Mouse (Mus musculus) neural tube, embryonic 15.5 days (tissue): ENCODE results near the gene AC161166.1. TPM values are rescaled to one million over a fixed set of nuclear protein-coding genes. Genes with fewer than 3 reads are reported as not detected.

Experiments used
- ATAC-seq: fragments of 200-750 bp; cut with Nextera tagmentation; 2 replicates; pipeline ENCODE4 v1.8.0; 2017; ENCODE audit warnings: mild to moderate bottlenecking, moderate TSS enrichment, moderate library complexity; ENCODE audit not compliant: low FRiP score
- H3K27ac ChIP-seq: fragments of 300-500 bp; sonication (generic); replicated peaks from 2 replicates; pipeline ENCODE4 v1.5.1; 2015; ENCODE audit warnings: mild to moderate bottlenecking, inconsistent platforms
- H3K27me3 ChIP-seq: fragments of 300-500 bp; sonication (generic); replicated peaks from 2 replicates; pipeline ENCODE4 v1.6.1; 2015; ENCODE audit warnings: inconsistent platforms
- H3K36me3 ChIP-seq: fragments of 300-500 bp; sonication (generic); 2 replicates; pipeline ENCODE4 v1.6.1; 2015; ENCODE audit warnings: inconsistent platforms
- H3K4me1 ChIP-seq: fragments of 300-500 bp; sonication (generic); 2 replicates; pipeline ENCODE4 v1.6.1; 2015; ENCODE audit warnings: inconsistent platforms
- H3K4me2 ChIP-seq: fragments of 300-500 bp; sonication (generic); 2 replicates; pipeline ENCODE4 v1.6.1; 2015; ENCODE audit warnings: inconsistent platforms, mild to moderate bottlenecking, moderate library complexity
- H3K4me3 ChIP-seq: fragments of 300-500 bp; sonication (generic); replicated peaks from 2 replicates; pipeline ENCODE4 v1.5.1; 2015; ENCODE audit warnings: mild to moderate bottlenecking, inconsistent platforms
- H3K9ac ChIP-seq: fragments of 300-500 bp; sonication (generic); replicated peaks from 2 replicates; pipeline ENCODE4 v1.6.1; 2015; ENCODE audit warnings: mild to moderate bottlenecking, inconsistent platforms
- H3K9me3 ChIP-seq: fragments of 300-500 bp; sonication (generic); replicated peaks from 2 replicates; pipeline ENCODE4 v1.6.1; 2016; ENCODE audit warnings: inconsistent platforms
- WGBS: fragments of 180-500 bp; shearing (Covaris S2); methylation state at CpG from one replicate; pipeline ENCODE4 v1.1.7; 2015; ENCODE audit warnings: mixed read lengths; 5-methylcytosine and 5-hydroxymethylcytosine counted together
- polyA plus RNA-seq: library from polyadenylated mRNA; unstranded; fragments of >200 nt; fragmentation: Nextera tagmentation; extraction: Ambion mirVana; gene quantifications from 2 replicates; pipeline ENCODE4 v1.2.1, GENCODE M21; 2015

The AC161166.1 gene
- polyA plus RNA-seq, 1 experiment from 2014 or later, result 1.2 TPM

DNA sequence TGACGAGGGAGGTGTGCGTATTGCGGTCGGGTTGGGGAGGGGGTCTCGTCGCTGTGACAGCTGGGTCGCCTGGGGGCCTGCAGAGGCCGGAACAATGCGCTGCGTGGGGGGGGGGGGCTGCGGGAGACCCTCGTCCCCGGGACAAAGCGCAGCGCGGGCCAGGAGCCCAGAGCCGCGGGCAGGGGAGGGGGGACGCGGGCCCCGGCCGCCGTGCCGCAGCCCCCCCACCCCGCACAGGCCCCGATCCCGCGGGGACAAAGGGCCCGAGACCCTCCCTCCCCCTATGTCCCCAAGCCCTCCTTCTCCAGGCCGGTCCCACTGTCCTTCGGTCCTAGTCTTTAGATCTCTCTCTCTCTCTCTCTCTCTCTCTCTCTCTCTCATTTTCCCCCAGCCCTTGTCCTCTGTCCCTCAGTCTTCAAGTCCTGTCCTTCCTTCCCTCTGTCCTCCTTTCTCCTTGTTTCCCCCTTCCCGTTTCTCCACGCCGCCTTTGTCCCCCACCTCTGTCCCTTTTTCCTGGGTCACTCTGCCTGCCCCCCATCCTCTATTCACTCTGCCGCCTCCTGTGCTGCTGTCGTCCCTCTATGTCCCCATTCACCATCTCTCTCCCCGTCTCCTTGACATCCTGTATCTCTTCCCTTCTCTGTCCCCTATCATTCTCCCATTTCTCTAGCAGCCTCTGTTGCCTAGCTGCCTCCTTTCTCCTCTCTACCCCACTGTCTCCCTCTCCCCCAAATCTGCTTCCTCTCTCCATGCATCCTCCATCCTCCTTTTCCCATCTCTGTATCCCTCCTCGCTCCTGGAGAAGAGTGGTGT, 29.8 kb downstream of the AC161166.1 start:
- Histone ChIP-seq H3K4me2 (peak overlapping the region; percentile 77), H3K27ac (peak overlapping the region; percentile 89), H3K4me3 (peak overlapping the region; percentile 67), H3K36me3 (no peaks in the 10 kb centered on the region), H3K9ac (peak overlapping the region; percentile 81), H3K4me1 (peaks cover 68% of the 10 kb centered on the region), H3K9me3 (no peaks in the 10 kb centered on the region), H3K27me3 (no peaks in the 10 kb centered on the region)
- ATAC-seq, result peak; percentile 50
- WGBS, result 3% methylated on average over 16 of the region's 38 CpGs

DNA sequence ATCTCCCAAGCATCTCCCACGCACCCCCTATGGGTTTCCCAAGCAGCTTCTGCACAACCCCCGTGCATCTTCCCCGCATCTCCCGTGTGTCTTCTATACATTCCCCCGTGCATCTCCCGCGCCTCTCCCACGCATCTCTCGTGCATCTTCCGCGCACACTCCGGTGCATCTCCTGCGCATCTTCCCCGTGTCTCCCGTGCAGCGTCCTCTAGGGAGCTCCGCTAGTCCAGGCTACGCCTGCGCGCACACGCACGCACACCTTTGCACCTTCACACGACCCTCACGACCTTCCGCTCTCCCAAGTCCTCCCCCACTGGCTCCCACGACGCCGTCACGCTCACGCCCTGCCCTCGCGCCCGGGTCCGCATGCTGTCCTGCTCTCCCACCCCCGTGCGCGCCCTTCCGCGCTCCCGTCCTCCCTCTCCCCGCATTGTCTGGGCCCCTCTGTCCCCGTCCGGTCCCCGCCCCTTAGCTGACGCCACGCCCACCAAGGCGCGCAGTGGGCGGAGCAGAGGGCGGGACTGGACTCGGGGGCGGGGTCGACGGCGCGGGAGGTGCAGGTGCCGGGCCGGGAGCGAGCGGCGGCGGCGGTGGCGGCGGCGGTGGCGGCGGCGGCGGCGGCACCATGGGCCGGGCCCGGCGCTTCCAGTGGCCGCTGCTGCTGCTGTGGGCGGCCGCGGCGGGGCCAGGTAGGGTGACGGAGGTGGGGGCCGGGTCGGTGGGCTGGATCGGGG, 30.6 kb downstream of the AC161166.1 start, which contains the start of gene Cadm4:
Cadm4 (plus strand) TSS at position 550 of the 734 bp plus-strand sequence.
- H3K9ac ChIP-seq, result peak within 1 kb of the TSS; percentile 81
- peak within 1 kb of the TSS; percentile 89 for H3K27ac ChIP-seq
- H3K4me2 ChIP-seq, result peak within 1 kb of the TSS; percentile 77
- peak within 1 kb of the TSS; percentile 67 for H3K4me3 ChIP-seq
- no peaks in the 10 kb centered on the region for H3K27me3 ChIP-seq
- no peaks in the 10 kb centered on the region for H3K9me3 ChIP-seq
- peak; percentile 90 for ATAC-seq
- under 1% methylated on average over 51 of the region's 83 CpGs for WGBS
- H3K4me1 ChIP-seq, result peaks cover 60% of the 10 kb centered on the region
- H3K36me3 ChIP-seq, result no peaks in the 10 kb centered on the region

DNA sequence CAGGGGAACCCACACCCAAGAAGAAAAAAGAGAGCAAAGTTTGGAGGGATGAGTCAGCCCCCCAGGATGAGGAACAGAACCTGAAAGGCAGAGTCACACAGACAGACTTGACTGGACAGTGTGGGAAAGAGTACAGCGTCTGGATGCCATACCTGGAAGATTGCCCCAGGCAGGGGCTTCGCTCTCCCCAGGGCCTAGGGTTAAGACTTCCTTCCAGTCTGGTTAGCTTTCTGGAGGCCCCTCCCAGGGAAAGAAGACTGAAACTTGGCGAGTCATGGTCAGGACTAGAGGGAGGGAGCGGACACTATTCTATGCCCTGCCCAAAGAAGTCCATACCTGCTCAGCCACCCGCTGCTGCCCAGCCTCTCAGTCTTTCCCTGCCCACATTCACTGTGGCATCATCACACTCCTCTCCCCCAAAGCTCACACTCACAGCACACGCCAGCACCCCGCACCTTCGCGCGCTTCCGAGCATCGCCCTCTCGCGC, 31.2 kb downstream of the AC161166.1 start:
- Histone ChIP-seq H3K27ac (peak overlapping the region; percentile 89), H3K36me3 (no peaks in the 10 kb centered on the region), H3K9ac (peak overlapping the region; percentile 81), H3K4me1 (peaks cover 57% of the 10 kb centered on the region), H3K4me2 (peak overlapping the region; percentile 77), H3K4me3 (peak overlapping the region; percentile 67), H3K9me3 (no peaks in the 10 kb centered on the region), H3K27me3 (no peaks in the 10 kb centered on the region)
- 10% methylated on average over 14 of the region's 14 CpGs for WGBS
- ATAC-seq, result no peak; the same call in 1 of the 2 replicates

DNA sequence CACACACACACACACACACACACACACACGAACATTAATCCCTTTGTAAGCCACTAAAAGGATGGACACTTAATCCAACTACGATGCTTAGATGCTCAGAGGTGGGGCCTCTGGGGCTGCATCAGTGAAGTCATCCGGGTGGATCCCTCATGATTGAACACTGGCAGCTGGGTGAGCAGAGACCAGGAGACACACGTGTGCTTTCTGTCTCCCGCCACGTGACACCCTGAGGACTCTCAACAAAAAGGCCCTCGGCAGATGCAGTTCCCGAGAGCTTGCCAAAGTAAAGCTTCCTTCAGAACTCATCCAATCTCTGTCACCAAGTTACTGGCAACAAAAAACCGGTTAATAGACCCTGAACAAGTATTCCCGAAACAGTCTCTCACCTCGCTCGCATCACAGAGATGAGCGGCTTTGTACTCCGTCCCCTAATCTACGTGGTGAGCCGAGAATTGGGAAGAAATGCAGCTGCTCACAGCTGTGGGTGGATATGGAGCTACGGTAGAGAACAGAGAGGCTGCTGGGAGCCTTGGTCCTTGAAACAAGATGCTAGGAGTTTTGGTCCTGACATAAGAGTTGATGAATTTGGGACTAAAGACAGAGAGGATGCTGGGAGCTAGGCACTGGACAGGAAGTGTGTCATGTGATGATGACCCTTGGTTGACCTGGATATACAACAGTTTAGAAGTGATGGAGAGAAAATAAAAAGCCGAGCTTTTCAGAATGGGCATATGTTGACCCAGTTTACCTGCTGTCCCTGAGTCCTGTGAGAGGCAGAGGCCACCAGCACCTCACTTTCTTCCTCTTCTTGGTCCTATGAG, 31.9 kb downstream of the AC161166.1 start:
- Histone ChIP-seq H3K9me3 (no peaks in the 10 kb centered on the region), H3K36me3 (no peaks in the 10 kb centered on the region), H3K27ac (peak overlapping the region; percentile 23; the same call in 1 of the 2 replicates), H3K27me3 (no peaks in the 10 kb centered on the region), H3K4me3 (peak overlapping the region; percentile 67), H3K4me1 (peaks cover 50% of the 10 kb centered on the region), H3K9ac (peak overlapping the region; percentile 81), H3K4me2 (peak overlapping the region; percentile 77)
- WGBS, result 43% methylated on average over 18 of the region's 18 CpGs
- no peak for ATAC-seq

DNA sequence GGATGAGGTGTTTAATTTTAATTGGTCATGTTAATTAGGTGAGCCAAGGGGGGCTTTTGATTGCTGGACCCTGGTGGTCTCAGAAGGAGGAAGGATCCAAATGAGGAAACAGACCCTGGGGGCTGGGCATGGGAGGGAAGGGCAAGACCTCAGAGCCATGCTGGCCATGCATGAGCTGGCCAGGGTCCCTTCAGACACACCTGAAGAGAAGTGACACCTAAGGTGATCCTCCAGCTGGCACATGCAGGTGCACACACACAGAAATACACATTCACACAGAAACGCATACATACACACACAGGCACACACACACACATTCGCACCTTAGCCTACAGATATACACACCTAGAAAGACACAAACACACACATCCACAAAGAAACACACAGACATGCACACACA, 32.6 kb downstream of the AC161166.1 start:
- WGBS, result 88% methylated on average over 2 of the region's 2 CpGs
- Histone ChIP-seq H3K4me3 (peak overlapping the region; percentile 67; the same call in 1 of the 2 replicates), H3K27me3 (no peaks in the 10 kb centered on the region), H3K4me1 (peaks cover 47% of the 10 kb centered on the region), H3K9me3 (no peaks in the 10 kb centered on the region), H3K9ac (no peak overlapping the region), H3K36me3 (no peaks in the 10 kb centered on the region), H3K4me2 (peak overlapping the region; percentile 77), H3K27ac (no peak overlapping the region)
- ATAC-seq, result no peak

DNA sequence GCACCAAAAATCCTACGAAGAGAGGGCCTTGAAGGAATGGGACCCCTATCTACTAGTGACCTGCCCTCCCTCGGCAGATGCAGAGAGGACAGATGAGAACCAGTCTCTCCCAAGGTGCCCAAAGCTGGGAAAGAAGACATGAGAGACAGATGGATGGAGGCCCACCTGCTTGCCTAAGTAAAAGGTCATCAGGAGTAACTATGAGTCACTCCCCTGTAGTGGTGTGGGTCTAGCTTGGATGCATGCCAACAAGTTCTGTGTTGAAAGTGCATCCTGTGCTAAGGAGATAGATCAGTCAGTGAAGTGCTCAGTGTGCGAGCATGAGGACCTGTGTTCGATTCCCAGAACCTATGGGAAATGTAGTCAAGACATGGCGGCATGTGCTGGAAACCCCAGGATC, 33.3 kb downstream of the AC161166.1 start:
- WGBS, result 93% methylated on average over 5 of the region's 5 CpGs
- no peak for ATAC-seq
- H3K27ac ChIP-seq, result no peak overlapping the region
- no peak overlapping the region for H3K4me3 ChIP-seq
- H3K36me3 ChIP-seq, result no peaks in the 10 kb centered on the region
- H3K4me2 ChIP-seq, result no peak overlapping the region
- peaks cover 45% of the 10 kb centered on the region for H3K4me1 ChIP-seq
- H3K27me3 ChIP-seq, result no peaks in the 10 kb centered on the region
- no peaks in the 10 kb centered on the region for H3K9me3 ChIP-seq
- H3K9ac ChIP-seq, result no peak overlapping the region

DNA sequence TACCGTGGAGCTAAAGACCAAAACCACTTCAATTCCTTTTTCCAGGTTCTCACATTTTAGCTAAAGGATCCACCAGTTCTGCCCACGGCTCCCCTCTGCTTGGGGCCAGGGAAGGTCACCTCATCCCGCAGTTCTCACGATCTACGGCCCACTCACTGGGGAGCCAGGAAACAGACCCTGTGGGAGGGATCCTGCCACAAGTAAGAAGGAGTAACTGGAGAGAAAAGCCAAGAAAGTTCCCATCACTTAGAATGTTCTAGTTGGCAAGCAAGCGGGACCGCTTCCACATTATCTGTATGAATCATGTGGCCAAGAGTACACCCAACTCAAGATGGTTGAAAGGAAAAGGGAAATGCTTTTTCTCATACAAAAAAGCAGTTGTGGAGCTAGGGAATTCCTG, 35.4 kb downstream of the AC161166.1 start:
- WGBS, result 86% methylated on average over 7 of the region's 7 CpGs

DNA sequence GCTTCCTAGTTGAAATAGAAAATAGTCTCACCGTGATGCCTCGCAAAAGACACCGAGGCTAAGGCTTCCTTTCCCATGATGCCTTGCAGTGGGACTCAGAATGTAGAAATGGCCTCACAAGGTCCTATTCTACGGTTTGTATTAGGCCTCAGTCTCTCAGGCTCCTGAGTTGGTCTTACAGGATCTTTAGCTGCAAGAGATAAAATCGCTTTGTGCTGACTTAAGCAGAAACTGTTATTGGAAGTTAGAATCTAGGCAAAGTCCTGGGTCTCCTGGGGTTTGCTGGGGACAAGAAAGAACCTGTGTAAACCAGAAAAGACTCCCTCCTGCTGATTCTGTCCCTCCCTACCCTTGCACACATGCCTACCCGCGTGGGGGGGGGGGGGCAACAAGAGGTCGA, 35.9 kb downstream of the AC161166.1 start:
- Histone ChIP-seq H3K4me3 (no peak overlapping the region), H3K4me2 (no peak overlapping the region), H3K27me3 (no peaks in the 10 kb centered on the region), H3K27ac (no peak overlapping the region), H3K9me3 (no peaks in the 10 kb centered on the region), H3K9ac (no peak overlapping the region), H3K36me3 (no peaks in the 10 kb centered on the region), H3K4me1 (peaks cover 30% of the 10 kb centered on the region)
- ATAC-seq, result no peak
- 80% methylated on average over 8 of the region's 8 CpGs for WGBS

More for the DNA sequence above, 35.4 kb downstream of the AC161166.1 start:
- H3K36me3 ChIP-seq, result no peaks in the 10 kb centered on the region
- H3K27me3 ChIP-seq, result no peaks in the 10 kb centered on the region
- H3K27ac ChIP-seq, result no peak overlapping the region
- H3K4me1 ChIP-seq, result peaks cover 32% of the 10 kb centered on the region
- no peak for ATAC-seq
- no peak overlapping the region for H3K9ac ChIP-seq
- H3K4me3 ChIP-seq, result no peak overlapping the region
- H3K4me2 ChIP-seq, result no peak overlapping the region
- no peaks in the 10 kb centered on the region for H3K9me3 ChIP-seq

DNA sequence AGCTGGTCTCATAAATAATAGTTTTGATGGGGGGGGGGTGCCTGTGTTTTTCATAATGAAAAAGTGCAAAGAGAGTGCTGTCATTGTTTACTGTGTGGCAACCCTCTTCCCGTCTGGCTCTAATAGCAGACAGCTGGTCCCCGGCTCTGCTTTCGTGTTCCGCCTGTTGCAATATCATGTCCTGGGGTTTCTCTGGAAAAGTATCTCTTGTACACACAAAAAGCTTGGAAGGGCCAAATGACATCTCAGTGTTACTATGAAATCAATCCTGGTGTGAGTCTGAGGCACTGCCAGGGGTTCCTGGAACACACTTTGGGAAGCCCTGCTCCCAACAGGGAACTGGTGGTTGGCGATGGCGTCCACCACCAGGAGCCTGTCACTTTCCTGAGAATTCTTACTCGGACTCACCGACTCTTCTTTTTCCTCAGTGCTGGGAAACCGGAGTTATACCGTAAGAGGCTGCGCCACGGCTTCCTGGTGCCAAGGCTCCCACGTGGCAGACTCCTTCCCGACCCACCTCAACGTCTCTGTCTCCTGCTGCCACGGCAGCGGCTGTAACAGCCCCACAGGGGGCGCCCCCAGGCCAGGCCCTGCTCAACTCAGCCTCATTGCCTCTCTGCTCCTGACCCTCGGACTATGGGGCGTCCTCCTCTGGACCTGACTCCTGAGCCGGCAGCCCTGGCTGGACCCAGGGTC, 37.3 kb downstream of the AC161166.1 start:
- Histone ChIP-seq H3K4me1 (peaks cover 16% of the 10 kb centered on the region), H3K9me3 (no peaks in the 10 kb centered on the region), H3K27me3 (no peaks in the 10 kb centered on the region), H3K9ac (no peak overlapping the region), H3K36me3 (no peaks in the 10 kb centered on the region), H3K4me3 (no peak overlapping the region), H3K4me2 (peak overlapping the region; percentile 4; the same call in 1 of the 2 replicates), H3K27ac (no peak overlapping the region)
- ATAC-seq, result no peak
- 30% methylated on average over 21 of the region's 21 CpGs for WGBS

DNA sequence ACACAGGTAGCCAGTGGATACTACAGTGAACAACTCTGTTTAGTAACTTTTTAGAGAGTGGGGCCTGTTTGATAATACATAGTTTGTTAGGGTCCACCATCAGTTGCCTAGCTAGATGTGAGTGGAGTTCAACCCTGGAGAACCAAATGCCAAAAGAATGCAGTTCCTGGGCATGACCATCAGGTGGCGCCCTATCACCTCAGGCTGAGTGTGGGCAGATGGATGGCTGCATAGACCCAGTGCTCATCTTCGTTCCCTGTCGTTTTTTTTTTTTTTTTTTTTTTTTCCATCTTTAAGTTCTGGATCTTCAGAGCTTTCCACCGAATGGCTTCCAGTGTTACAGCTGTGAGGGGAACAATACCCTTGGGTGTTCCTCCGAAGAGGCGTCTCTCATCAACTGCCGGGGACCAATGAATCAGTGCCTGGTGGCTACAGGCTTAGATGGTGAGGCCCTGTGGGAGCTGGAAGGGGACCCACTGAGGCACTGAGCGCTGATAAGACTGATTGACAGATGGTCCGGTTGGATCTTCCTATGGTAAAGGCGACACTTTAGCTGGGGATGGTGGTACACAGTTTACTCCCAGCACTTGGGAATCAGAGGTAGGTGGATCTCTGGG, 38.2 kb downstream of the AC161166.1 start:
- no peaks in the 10 kb centered on the region for H3K9me3 ChIP-seq
- H3K4me3 ChIP-seq, result no peak overlapping the region
- 0 out of 2 replicates have a peak, but pooled peaks have one; percentile 20 for ATAC-seq
- no peak overlapping the region for H3K9ac ChIP-seq
- no peaks in the 10 kb centered on the region for H3K27me3 ChIP-seq
- H3K27ac ChIP-seq, result no peak overlapping the region
- 0 out of 2 replicates have a peak, but pooled peaks cover 12% of the 10 kb centered on the region for H3K4me1 ChIP-seq
- 41% methylated on average over 10 of the region's 10 CpGs for WGBS
- H3K36me3 ChIP-seq, result no peaks in the 10 kb centered on the region
- no peak overlapping the region for H3K4me2 ChIP-seq
